Mouse (Mus musculus): ENCODE measurements around the gene Evi2. TPM values are rescaled to one million over a fixed set of nuclear protein-coding genes. Genes with fewer than 3 reads are reported as not detected.

Evi2 gene
- total and polyA plus RNA-seq, 3 experiments, result 0.15 to 1.2 TPM; not detected in 1

GRCm38 (mm10) chr11:79527015-79527738 lies 3.2 kb downstream of the Evi2 start (continued):
- TF ChIP-seq SIN3A (IDR thresholded peaks at IDR 0.05; ENCODE audit: low read length), result no peak; the same call in 1 of the 2 replicates
- TF ChIP-seq MYB (IDR thresholded peaks at IDR 0.05; ENCODE audit: low read depth, low read length), result no peak
- 0 out of 2 replicates have a peak, but pooled peaks have one; percentile 72 for TF ChIP-seq UBTF (IDR thresholded peaks at IDR 0.05; ENCODE audit: borderline replicate concordance, insufficient read depth, low read depth, low read length)
- TF ChIP-seq JUND (IDR thresholded peaks at IDR 0.05; ENCODE audit: low read depth, low read length), result no peak
- peak; percentile 16; the same call in 1 of the 2 replicates for TF ChIP-seq MYC (IDR thresholded peaks at IDR 0.05; ENCODE audit: low read depth, low read length)
- TF ChIP-seq NELFE (IDR thresholded peaks at IDR 0.05; ENCODE audit: low read depth, low read length), result peak; percentile 32; the same call in 1 of the 2 replicates
- peak in 1 of 2 experiments; percentile 54; a peak in 2 of 4 replicates for TF ChIP-seq POLR2A (IDR thresholded peaks at IDR 0.05; ENCODE audit: control insufficient read depth in 1 of 2, insufficient read depth in 1 of 2, low read depth in 1 of 2, low read length in 2 of 2, poor library complexity in 1 of 2)
- no peak for TF ChIP-seq SMC3 (IDR thresholded peaks at IDR 0.05; ENCODE audit: low read depth, low read length)

- no peak for DNase-seq (ENCODE audit: low read depth, low spot score)
- peaks cover 0 to 49% of the 10 kb centered on the region in 2 experiments; a peak in 2 of 4 replicates for H3K36me3 ChIP-seq (ENCODE audit: control insufficient read depth in 1 of 2, insufficient read depth in 2 of 2, low read length in 2 of 2)
- H3K79me2 ChIP-seq (ENCODE audit: control insufficient read depth, insufficient read depth, low read length, poor library complexity), result peaks cover 11% of the 10 kb centered on the region
- H3K4me1 ChIP-seq (ENCODE audit: control insufficient read depth in 1 of 2, insufficient read depth in 2 of 2, low read length in 2 of 2), result peaks cover 28% of the 10 kb centered on the region in 2 experiments
- peak overlapping the region; percentile 48 to 58 for H3K4me3 ChIP-seq (ENCODE audit: control insufficient read depth in 1 of 2, insufficient read depth in 1 of 2, low read depth in 2 of 2, low read length in 2 of 2)
- no peaks in the 10 kb centered on the region for H3K9me3 ChIP-seq (replicated peaks; ENCODE audit: insufficient read depth, low read length)
- H3K9ac ChIP-seq (ENCODE audit: control insufficient read depth, low read depth, low read length, poor library complexity, severe bottlenecking), result peak overlapping the region; percentile 65
- no peaks in the 10 kb centered on the region for H3K27me3 ChIP-seq (ENCODE audit: control insufficient read depth in 1 of 2, insufficient read depth in 2 of 2, low read length in 2 of 2)
- TF ChIP-seq CHD1 (IDR thresholded peaks at IDR 0.05; ENCODE audit: low read depth, low read length) (peak; percentile 50), POLR2AphosphoS5 (IDR thresholded peaks at IDR 0.05; ENCODE audit: borderline replicate concordance, low read depth, low read length) (no peak)
- H3K27ac ChIP-seq (ENCODE audit: control insufficient read depth, low read depth, low read length), result peak overlapping the region; percentile 80
These were observed 3.8 kb downstream of the Evi2 start for GRCm38 (mm10) chr11:79526549-79526948.

DNA sequence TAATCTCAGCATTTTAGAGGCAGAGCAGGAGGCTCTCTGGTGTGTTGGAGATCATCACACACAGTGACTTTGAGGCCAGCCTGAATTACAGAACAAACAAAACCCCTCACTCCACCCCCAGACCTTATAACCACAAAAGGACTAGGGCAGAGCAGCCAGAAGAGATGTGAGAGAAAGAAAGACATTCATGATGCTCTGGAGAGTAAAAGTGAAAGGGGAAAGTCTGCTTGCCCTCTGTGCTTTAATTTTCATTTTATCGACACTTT lies 6.1 kb downstream of the Evi2 start:
- Histone ChIP-seq H3K9me3 (replicated peaks; ENCODE audit: insufficient read depth, low read length) (no peaks in the 10 kb centered on the region), H3K27me3 (ENCODE audit: control insufficient read depth in 1 of 2, insufficient read depth in 2 of 2, low read length in 2 of 2) (no peaks in the 10 kb centered on the region), H3K4me3 (ENCODE audit: control insufficient read depth in 1 of 2, insufficient read depth in 1 of 2, low read depth in 2 of 2, low read length in 2 of 2) (peak overlapping the region; percentile 66 to 85), H3K4me1 (ENCODE audit: control insufficient read depth in 1 of 2, insufficient read depth in 2 of 2, low read length in 2 of 2) (peaks cover 35 to 43% of the 10 kb centered on the region in 2 experiments), H3K36me3 (ENCODE audit: control insufficient read depth in 1 of 2, insufficient read depth in 2 of 2, low read length in 2 of 2) (peaks cover 0 to 68% of the 10 kb centered on the region in 2 experiments; a peak in 2 of 4 replicates), H3K9ac (ENCODE audit: control insufficient read depth, low read depth, low read length, poor library complexity, severe bottlenecking) (peak overlapping the region; percentile 87), H3K79me2 (ENCODE audit: control insufficient read depth, insufficient read depth, low read length, poor library complexity) (peaks cover 23% of the 10 kb centered on the region), H3K27ac (ENCODE audit: control insufficient read depth, low read depth, low read length) (peak overlapping the region; percentile 98)
- TF ChIP-seq CHD2 (IDR thresholded peaks at IDR 0.05; ENCODE audit: low read length) (no peak), MYB (IDR thresholded peaks at IDR 0.05; ENCODE audit: low read depth, low read length) (no peak), EP300 (IDR thresholded peaks at IDR 0.05; ENCODE audit: low read depth in 1 of 2, low read length in 2 of 2) (no peak), MAFK (IDR thresholded peaks at IDR 0.05; ENCODE audit: borderline replicate concordance, low read depth, low read length) (no peak), TBP (IDR thresholded peaks at IDR 0.05; ENCODE audit: low read depth, low read length) (no peak), TAL1 (IDR thresholded peaks at IDR 0.05; ENCODE audit: low read length) (no peak), SMC3 (IDR thresholded peaks at IDR 0.05; ENCODE audit: low read depth, low read length) (no peak), ETS1 (IDR thresholded peaks at IDR 0.05; ENCODE audit: low read depth, low read length) (no peak), CTCF (IDR thresholded peaks at IDR 0.05 in 2 of 3, conservative IDR thresholded peaks at IDR 0.05 in 1 of 3; ENCODE audit: control insufficient read depth in 1 of 3, insufficient read depth in 1 of 3, low read depth in 2 of 3, low read length in 3 of 3, poor library complexity in 1 of 3, severe bottlenecking in 1 of 3) (no peak), ZMIZ1 (IDR thresholded peaks at IDR 0.05; ENCODE audit: low read depth, low read length) (no peak), BHLHE40 (IDR thresholded peaks at IDR 0.05; ENCODE audit: borderline replicate concordance, low read depth, low read length) (no peak), UBTF (IDR thresholded peaks at IDR 0.05; ENCODE audit: borderline replicate concordance, insufficient read depth, low read depth, low read length) (no peak), POLR2AphosphoS5 (IDR thresholded peaks at IDR 0.05; ENCODE audit: borderline replicate concordance, low read depth, low read length) (no peak), ZC3H11A (IDR thresholded peaks at IDR 0.05; ENCODE audit: low read depth, low read length) (no peak), MAZ (IDR thresholded peaks at IDR 0.05; ENCODE audit: low read depth, low read length) (no peak), ZKSCAN1 (IDR thresholded peaks at IDR 0.05; ENCODE audit: low read depth, low read length) (no peak), JUND (IDR thresholded peaks at IDR 0.05; ENCODE audit: low read depth, low read length) (no peak), NELFE (IDR thresholded peaks at IDR 0.05; ENCODE audit: low read depth, low read length) (no peak), NRF1 (IDR thresholded peaks at IDR 0.05; ENCODE audit: insufficient read depth, low read depth, low read length, poor library complexity, severe bottlenecking) (no peak), CHD1 (IDR thresholded peaks at IDR 0.05; ENCODE audit: low read depth, low read length) (no peak)
- no peak for DNase-seq (ENCODE audit: low read depth, low spot score)
